Mouse (Mus musculus): ENCODE data around the gene Anxa3.

DNA sequence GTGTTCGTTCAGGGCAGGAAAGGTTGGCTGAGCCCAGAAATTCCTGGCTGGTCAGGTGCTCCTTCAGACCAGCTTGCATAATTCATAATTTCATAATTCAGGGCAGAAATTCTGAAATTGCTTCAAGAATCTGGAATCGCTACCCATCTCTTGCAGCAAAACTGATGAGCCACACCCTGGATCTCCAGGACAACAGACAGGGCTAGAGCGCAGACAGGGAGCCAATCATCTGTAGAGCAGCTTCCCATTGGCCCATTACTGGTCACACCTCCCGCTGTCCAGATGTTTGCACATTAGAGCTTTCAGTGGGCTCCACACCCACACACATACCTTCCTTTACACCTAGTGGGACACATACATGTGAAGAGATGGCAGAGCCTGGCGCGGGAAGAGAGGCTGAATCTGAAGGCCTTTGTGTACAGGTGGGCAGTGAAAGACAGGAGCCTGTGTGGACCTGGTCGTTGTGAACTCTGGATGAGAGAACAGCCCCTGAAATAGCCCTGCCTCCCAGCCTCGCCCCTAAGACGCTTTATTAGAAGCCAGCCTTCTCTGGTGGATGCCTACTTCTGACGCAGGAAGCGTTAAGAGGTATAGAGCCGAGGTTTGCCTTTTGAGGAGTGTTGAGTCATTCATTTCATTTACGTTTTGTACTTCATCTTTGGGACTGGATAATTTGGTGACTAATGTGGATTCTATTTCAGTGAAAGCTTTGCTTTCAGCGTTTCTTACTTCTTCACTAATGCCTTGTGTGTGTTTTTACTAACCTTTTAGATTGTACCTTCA is 9.4 kb upstream of the Anxa3 start:
- TF ChIP-seq POLR2A (IDR thresholded peaks at IDR 0.05; ENCODE audit: low read depth, low read length), result no peak
- no peak for TF ChIP-seq CTCF (conservative IDR thresholded peaks at IDR 0.05; ENCODE audit: insufficient read depth, insufficient read length, low read depth, low read length)

Measured in kidney, adult 2 months (tissue).